Mouse (Mus musculus): Measurements from ENCODE around the gene Gm42791.
A peak's percentile ranks its signal among the peaks of the same experiment; 100 is the strongest.

The Gm42791 gene

GRCm38 (mm10) chr5:148959068-148959990, 35.6 kb downstream of the Gm42791 start:
- no peaks in the 10 kb centered on the region for H3K36me3 ChIP-seq (ENCODE audit: insufficient read depth, low read length)
- TF ChIP-seq POU5F1 (IDR thresholded peaks at IDR 0.05; ENCODE audit: borderline replicate concordance, low read length) (no peak), NANOG (IDR thresholded peaks at IDR 0.05; ENCODE audit: borderline replicate concordance, low read length) (no peak), CTCF (conservative IDR thresholded peaks at IDR 0.05; ENCODE audit: low read length) (no peak)
- no peaks in the 10 kb centered on the region for H3K9me3 ChIP-seq (ENCODE audit: low read length)
- H3K4me3 ChIP-seq (replicated peaks; ENCODE audit: low read length): peak overlapping the region; percentile 74
- peaks cover 67% of the 10 kb centered on the region for H3K4me1 ChIP-seq (replicated peaks; ENCODE audit: low read depth, low read length)
- 0 out of 2 replicates have a peak, but pooled peaks cover 1% of the 10 kb centered on the region for H3K27me3 ChIP-seq (ENCODE audit: insufficient read depth, low read length)

DNA sequence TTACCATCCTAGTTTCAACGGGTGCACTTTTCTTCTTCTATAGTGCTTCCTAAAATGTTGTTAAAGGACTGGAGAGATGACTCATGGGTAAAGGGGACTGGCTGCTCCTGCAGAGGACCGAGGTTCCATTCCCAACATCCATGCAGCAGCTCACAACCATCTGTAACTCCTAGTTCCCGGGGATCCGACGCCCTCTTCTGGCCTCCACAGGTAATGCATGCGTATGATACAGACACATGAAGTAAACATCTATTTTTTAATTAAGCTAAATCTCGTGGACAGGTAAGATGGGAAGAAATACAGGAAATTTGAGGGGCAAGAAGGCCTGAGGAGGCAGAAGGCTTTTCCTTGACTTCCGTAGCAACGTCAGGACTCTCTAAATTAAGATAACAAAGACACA, 36.6 kb downstream of the Gm42791 start:
- Histone ChIP-seq H3K27me3 (ENCODE audit: insufficient read depth, low read length) (0 out of 2 replicates have a peak, but pooled peaks cover 5% of the 10 kb centered on the region), H3K36me3 (ENCODE audit: insufficient read depth, low read length) (no peaks in the 10 kb centered on the region), H3K9me3 (ENCODE audit: low read length) (no peaks in the 10 kb centered on the region), H3K4me3 (replicated peaks; ENCODE audit: low read length) (peak overlapping the region; percentile 74; the same call in 1 of the 2 replicates), H3K4me1 (replicated peaks; ENCODE audit: low read depth, low read length) (peaks cover 66% of the 10 kb centered on the region)
- TF ChIP-seq CTCF (conservative IDR thresholded peaks at IDR 0.05; ENCODE audit: low read length) (peak; percentile 85), NANOG (IDR thresholded peaks at IDR 0.05; ENCODE audit: borderline replicate concordance, low read length) (no peak), POU5F1 (IDR thresholded peaks at IDR 0.05; ENCODE audit: borderline replicate concordance, low read length) (no peak)

- Histone ChIP-seq H3K4me1 (replicated peaks; ENCODE audit: low read depth, low read length) (peaks cover 72% of the 10 kb centered on the region), H3K4me3 (replicated peaks; ENCODE audit: low read length) (no peak overlapping the region), H3K9me3 (ENCODE audit: low read length) (no peaks in the 10 kb centered on the region), H3K36me3 (ENCODE audit: insufficient read depth, low read length) (no peaks in the 10 kb centered on the region), H3K27me3 (ENCODE audit: insufficient read depth, low read length) (0 out of 2 replicates have a peak, but pooled peaks cover 5% of the 10 kb centered on the region)
- TF ChIP-seq CTCF (conservative IDR thresholded peaks at IDR 0.05; ENCODE audit: low read length) (no peak), NANOG (IDR thresholded peaks at IDR 0.05; ENCODE audit: borderline replicate concordance, low read length) (0 out of 2 replicates have a peak, but pooled peaks have one; percentile 23), POU5F1 (IDR thresholded peaks at IDR 0.05; ENCODE audit: borderline replicate concordance, low read length) (no peak)
Observed at GRCm38 (mm10) chr5:148956898-148957535, 37.9 kb downstream of the Gm42791 start.

DNA sequence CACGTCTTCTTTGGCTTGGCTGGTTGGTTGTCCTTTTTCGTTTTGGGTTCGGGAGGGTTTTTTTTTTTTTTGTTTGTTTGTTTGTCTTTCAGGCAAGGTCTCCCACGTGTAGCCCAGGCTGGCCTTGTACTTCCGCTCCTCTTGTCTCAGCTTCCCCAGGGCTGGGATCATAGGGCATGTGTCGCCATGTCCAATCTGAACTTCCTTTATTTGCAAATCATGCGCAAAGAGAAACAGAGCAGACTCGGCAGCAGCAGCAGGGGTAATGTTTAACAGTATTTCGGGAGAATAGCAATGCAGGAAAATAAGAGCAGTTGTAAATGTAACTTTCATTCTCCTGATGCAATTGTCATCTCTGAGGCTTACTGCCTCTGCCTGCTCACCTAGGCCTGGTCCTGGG, 38.9 kb downstream of the Gm42791 start:
- peaks cover 72% of the 10 kb centered on the region for H3K4me1 ChIP-seq (replicated peaks; ENCODE audit: low read depth, low read length)
- peak overlapping the region; percentile 37 for H3K4me3 ChIP-seq (replicated peaks; ENCODE audit: low read length)
- H3K9me3 ChIP-seq (ENCODE audit: low read length): no peaks in the 10 kb centered on the region
- H3K27me3 ChIP-seq (ENCODE audit: insufficient read depth, low read length): 0 out of 2 replicates have a peak, but pooled peaks cover 5% of the 10 kb centered on the region
- H3K36me3 ChIP-seq (ENCODE audit: insufficient read depth, low read length): no peaks in the 10 kb centered on the region
- TF ChIP-seq POU5F1 (IDR thresholded peaks at IDR 0.05; ENCODE audit: borderline replicate concordance, low read length): no peak
- TF ChIP-seq NANOG (IDR thresholded peaks at IDR 0.05; ENCODE audit: borderline replicate concordance, low read length): no peak
- no peak for TF ChIP-seq CTCF (conservative IDR thresholded peaks at IDR 0.05; ENCODE audit: low read length)

DNA sequence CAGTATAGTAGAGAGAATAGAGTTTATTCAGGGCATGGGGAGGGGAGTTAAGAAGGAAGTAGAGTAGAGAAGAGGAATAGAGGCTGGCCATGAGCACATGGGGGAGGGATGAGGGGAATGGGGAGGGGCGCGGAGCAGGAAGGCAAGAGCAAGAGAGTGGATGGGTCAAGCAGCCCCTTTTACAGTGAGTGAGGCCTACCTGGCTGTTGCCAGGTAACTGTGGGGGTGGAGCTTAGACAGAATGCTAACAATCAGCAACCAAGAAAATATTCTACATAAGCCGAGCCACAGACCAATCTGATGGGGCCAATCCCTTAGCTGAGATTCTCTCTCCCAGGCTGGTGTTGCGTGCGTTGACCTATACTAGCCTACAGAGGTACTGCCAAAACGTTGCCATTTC, 39.4 kb downstream of the Gm42791 start:
- Histone ChIP-seq H3K4me3 (replicated peaks; ENCODE audit: low read length) (peak overlapping the region; percentile 37), H3K36me3 (ENCODE audit: insufficient read depth, low read length) (no peaks in the 10 kb centered on the region), H3K27me3 (ENCODE audit: insufficient read depth, low read length) (peaks cover 5% of the 10 kb centered on the region; the same call in 1 of the 2 replicates), H3K9me3 (ENCODE audit: low read length) (no peaks in the 10 kb centered on the region), H3K4me1 (replicated peaks; ENCODE audit: low read depth, low read length) (peaks cover 70% of the 10 kb centered on the region)
- TF ChIP-seq POU5F1 (IDR thresholded peaks at IDR 0.05; ENCODE audit: borderline replicate concordance, low read length) (no peak), CTCF (conservative IDR thresholded peaks at IDR 0.05; ENCODE audit: low read length) (no peak), NANOG (IDR thresholded peaks at IDR 0.05; ENCODE audit: borderline replicate concordance, low read length) (no peak)

DNA sequence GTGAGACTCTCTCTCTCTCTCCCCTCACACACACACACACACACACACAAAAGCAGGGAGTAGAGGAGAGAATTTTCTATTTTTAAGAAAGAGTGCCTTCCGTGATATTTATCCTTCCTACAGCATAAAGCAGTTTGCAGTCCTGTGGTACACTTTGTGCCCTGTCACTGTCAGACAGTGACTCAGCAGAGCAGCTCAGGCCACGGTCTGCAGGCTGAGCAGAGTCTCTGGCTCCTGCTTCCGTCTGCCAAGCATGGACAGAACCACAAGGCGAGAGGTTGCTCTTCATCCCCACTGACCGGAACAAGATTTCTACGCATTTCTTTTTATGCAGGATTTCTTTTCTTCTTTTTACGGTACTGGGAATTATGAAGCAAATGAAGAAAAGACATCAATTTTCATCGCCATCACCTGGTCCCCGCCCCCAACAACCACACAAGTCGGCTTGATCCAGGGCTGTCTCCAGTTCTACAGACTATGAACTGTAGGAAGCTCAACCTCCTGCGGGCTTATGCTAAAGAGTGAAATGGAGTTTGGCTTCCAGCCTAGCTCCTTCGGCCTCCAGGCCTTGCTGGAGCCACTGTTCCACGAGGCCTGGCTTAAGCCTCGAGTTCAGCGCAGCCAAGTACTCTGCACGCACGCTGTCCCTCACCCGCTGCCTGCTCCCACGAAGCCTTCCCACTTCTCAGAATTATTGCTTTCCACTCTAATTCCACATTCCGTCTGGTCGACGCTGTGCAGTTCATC, 40.5 kb downstream of the Gm42791 start:
- Histone ChIP-seq H3K4me3 (replicated peaks; ENCODE audit: low read length) (no peak overlapping the region), H3K27me3 (ENCODE audit: insufficient read depth, low read length) (peaks cover 11% of the 10 kb centered on the region; the same call in 1 of the 2 replicates), H3K36me3 (ENCODE audit: insufficient read depth, low read length) (no peaks in the 10 kb centered on the region), H3K9me3 (ENCODE audit: low read length) (no peaks in the 10 kb centered on the region), H3K4me1 (replicated peaks; ENCODE audit: low read depth, low read length) (peaks cover 70% of the 10 kb centered on the region)
- no peak for TF ChIP-seq CTCF (conservative IDR thresholded peaks at IDR 0.05; ENCODE audit: low read length)
- no peak for TF ChIP-seq NANOG (IDR thresholded peaks at IDR 0.05; ENCODE audit: borderline replicate concordance, low read length)
- no peak for TF ChIP-seq POU5F1 (IDR thresholded peaks at IDR 0.05; ENCODE audit: borderline replicate concordance, low read length)

- H3K36me3 ChIP-seq (ENCODE audit: insufficient read depth, low read length): no peaks in the 10 kb centered on the region
- H3K9me3 ChIP-seq (ENCODE audit: low read length): no peaks in the 10 kb centered on the region
- peaks cover 59% of the 10 kb centered on the region for H3K4me1 ChIP-seq (replicated peaks; ENCODE audit: low read depth, low read length)
- no peak overlapping the region for H3K4me3 ChIP-seq (replicated peaks; ENCODE audit: low read length)
- peaks cover 11% of the 10 kb centered on the region; the same call in 1 of the 2 replicates for H3K27me3 ChIP-seq (ENCODE audit: insufficient read depth, low read length)
- TF ChIP-seq NANOG (IDR thresholded peaks at IDR 0.05; ENCODE audit: borderline replicate concordance, low read length) (no peak), POU5F1 (IDR thresholded peaks at IDR 0.05; ENCODE audit: borderline replicate concordance, low read length) (no peak), CTCF (conservative IDR thresholded peaks at IDR 0.05; ENCODE audit: low read length) (no peak)
Observed at GRCm38 (mm10) chr5:148953098-148953497, 41.8 kb downstream of the Gm42791 start.

Data from E14TG2a.4 (cell line).